Mouse (Mus musculus) brain, embryonic 14.5 days (tissue): ENCODE measurements around the gene Maml2.

Source experiments
- CTCF ChIP-seq: fragments of 200-500 bp; IDR thresholded peaks from 2 replicates; pipeline ENCODE4 v1.5.1; 2012; ENCODE audit warnings: inconsistent platforms, mild to moderate bottlenecking, moderate library complexity, borderline replicate concordance; ENCODE audit not compliant: insufficient read depth, insufficient read length; ENCODE audit errors: extremely low read depth
- POLR2A ChIP-seq: fragments of 200-500 bp; IDR thresholded peaks from 2 replicates; pipeline ENCODE4 v1.6.1; 2012; ENCODE audit warnings: mild to moderate bottlenecking, inconsistent platforms, borderline replicate concordance; ENCODE audit not compliant: poor library complexity, insufficient read depth, insufficient read length, severe bottlenecking; ENCODE audit errors: extremely low read depth

DNA sequence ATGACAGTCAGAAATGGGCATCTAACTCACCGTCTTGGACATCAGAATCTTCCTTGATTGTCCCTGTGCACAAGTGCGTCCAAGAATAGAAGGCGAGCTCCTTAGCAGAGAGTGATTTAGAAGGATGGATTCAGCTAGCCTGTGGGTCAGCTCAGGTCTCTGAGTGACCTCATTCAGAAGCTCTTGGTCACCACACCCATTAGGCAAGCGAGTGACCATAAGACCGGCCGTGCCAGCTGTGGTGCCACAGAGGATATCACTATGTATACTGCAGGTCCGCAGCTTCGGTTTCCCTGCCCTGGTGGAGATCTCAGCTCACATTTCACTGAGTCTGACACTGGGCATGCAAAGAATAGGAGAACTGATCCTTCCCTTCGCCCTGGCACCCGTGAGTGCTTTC is 294.9 kb downstream of the Maml2 start:
- no peak for TF ChIP-seq CTCF
- no peak for TF ChIP-seq POLR2A
